Mouse (Mus musculus) c-Kit-positive CD71-positive TER-119-positive erythroid progenitor cells, embryonic 14.5 days (primary cell): Measurements from ENCODE around the gene Ror2.

Experiments
- DNase-seq: peaks from one replicate; pipeline ENCODE4 v3.0.0-alpha.2; 2013; ENCODE audit warnings: low spot score

The Ror2 gene

DNA sequence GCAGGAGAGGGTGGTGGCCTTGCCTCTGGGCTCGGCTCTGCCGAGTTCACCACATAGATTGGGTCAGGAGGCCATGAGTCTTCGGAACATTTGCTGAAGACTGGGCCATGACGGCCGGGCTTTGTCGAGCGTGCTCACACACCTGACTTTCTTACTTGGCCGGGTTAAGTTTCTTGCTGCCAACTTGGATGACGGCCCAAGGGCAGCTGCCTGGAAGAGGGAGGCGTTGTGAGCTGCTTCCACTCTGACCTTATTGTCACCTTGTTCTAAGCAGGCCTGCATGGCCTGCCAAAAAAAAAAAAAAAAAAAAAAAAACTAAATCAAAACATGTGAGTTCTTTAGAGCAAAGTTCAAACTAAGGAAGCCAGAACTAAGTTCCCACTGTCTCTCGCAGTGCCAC lies 218.0 kb downstream of the Ror2 start:
- DNase-seq = no peak

- DNase-seq = no peak
Observed at GRCm38 (mm10) chr13:53065122-53065521, 220.8 kb downstream of the Ror2 start.

GRCm38 (mm10) chr13:53064681-53065080 lies 221.2 kb downstream of the Ror2 start:
- DNase-seq = no peak
